Mouse (Mus musculus) frontal cortex, adult 2 months (tissue): ENCODE results near the gene Proser2. TPM values are rescaled to one million over a fixed set of nuclear protein-coding genes. Genes with fewer than 3 reads are reported as not detected.

Source experiments
- DNase-seq, 2 experiments: peaks; one replicate each; pipeline ENCODE4 v3.0.0; 2022; ENCODE audit warnings: low spot score in 1 of 2; ENCODE audit errors: extremely low spot score in 1 of 2
- polyA plus RNA-seq: library from polyadenylated mRNA; depleted of rRNA; stranded (reverse); fragments of >200 nt; gene quantifications from 2 replicates; pipeline ENCODE4 v1.2.3, GENCODE M21; 2012; rRNA removed

Gene Proser2
- polyA plus RNA-seq, 1 experiment: 3.2 TPM

DNA sequence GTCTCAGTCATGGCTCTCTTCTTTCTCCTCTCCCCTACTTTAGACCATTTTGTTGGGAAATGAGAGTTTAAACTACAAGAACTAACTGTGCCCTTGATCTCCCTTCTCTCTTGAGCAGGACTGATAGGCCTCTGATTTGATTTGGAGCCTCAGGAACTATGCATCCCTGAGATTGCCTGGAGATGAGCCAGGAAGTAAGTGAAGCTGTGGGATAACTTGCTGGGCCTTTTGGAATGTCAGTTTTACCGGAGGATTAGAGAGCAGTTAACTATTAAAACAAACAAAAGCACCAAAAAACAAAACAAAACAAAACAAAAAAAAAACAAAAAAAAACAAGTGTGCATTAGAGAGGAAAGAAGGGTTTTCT, 54.5 kb downstream of the Proser2 start:
- no peak for DNase-seq

DNA sequence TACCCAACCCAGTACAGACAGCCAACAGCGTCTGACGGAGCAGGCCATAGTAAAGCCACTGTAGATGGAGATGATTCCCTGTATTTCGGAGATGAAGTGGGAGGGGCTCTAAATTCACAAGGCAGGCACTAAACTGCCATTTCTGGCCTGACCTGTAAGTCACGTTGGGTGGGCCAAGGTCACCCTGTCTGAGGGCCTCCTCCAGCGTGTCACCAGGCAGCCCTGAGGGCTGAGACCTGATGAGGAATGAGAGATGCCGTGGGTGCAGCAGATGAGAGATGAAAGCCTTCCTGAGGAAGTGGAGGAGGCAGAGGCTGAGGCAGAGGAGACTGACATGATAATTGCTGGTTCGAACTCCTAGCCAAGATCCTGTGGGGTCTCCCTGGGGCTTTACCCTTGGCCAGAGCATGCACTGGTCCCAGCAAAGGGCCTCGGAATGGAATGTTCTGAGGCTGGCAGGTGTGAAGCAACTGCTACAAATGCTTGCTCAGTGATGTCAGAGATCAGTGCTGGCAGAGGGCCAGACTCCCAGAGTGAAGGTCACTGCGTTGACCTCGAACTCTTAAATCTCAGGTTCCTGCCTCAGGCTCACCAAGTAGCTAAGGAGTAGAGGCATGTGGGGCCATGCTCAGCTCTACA, 55.0 kb downstream of the Proser2 start:
- no peak for DNase-seq

GRCm38 (mm10) chr2:6072685-6073260, 57.2 kb downstream of the Proser2 start:
- DNase-seq: no peak

DNA sequence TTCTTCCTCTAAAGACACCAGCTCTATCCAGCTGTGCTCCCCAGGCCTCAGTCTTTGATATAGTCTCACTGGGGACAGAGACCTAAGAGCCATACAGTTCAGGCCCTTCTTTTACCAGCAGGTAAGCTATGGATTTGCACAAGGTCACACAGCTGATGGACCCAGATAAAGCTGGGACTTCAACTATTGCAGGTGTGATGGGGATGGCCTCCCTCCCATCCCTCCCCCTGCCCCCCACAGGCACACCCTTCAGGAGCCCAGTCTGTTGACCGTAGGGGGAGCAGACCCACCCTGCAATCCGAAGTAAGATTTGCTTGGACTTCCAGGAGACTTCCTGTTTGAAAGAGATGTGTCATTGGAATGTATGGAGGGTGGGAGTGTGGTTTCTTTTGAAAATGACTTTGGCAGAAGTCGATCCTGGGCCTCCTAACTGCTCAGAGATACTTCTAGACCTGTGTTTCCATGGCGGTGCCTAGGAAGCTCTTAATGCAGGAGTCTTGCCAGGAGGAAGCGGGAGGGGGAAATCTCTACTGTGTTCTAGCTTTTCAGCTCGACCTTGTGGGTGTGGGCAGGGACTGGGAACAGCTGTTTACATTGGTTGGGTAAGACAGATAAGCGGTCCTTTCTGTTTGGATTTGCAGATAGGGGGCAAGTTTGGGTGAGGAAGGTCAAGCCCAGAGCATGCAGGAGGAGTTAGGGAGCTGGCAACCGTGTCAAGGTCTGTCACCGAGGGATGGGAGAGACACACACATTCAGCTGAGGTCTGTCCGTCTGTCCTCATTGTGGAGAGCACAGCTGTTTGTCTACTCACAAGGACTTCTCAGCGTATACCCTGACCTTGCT, 58.2 kb downstream of the Proser2 start:
- DNase-seq: no peak

- DNase-seq: no peak
These were observed 59.1 kb downstream of the Proser2 start for GRCm38 (mm10) chr2:6070925-6071324.

DNA sequence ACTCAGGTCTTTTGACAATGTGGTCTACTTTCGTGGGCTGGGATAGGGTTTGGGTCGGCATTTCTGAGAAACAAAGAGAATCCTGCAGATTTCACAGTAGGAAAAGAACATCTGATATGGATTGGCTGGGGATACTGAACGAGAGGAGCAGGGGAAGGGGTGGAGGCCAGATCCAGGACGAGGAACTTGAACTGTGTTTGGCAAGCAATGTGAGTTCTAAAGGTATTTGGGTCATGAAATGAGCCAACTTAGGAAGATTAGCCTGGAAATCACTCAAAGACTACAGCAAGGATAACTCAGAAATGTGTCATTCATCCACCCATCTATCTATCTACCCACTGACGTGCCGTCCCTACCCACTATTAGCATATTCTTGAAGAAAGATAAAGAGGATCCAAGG, 62.7 kb downstream of the Proser2 start:
- no peak for DNase-seq

DNA sequence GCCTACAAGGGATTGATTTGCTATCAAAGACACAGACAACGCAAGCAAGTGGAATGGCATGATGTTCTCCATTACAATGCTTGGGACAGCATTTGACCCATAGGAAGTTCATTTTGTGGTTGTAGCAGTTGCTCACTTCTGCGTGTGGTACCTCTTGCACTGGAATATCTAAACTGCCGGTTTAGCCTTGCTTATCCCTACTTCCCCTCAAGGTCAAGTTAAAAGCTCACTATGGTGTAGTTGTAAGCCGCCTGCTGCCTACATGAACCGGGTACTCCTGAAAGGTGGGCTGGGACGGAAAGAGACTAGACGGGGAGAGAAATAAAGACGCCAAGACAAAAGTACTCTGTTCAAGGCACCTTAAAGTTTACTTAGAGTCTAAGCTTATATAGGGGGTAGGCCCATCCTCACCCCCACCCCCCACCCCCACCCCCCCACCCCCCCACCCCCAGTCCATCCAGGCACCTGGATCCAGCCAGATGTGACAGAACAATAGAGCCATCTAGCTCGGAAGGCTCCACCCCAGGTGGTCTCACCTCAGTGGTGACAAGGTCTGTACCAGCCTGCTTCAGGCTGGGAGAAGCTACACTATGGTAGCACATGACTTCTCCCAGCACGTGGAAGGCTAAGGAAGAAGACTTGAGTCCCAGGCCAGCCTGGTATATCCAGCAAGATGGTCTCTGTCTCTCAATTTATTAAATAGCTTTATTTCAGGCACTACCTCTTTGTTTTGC, 69.8 kb downstream of the Proser2 start:
- DNase-seq: no peak

- no peak for DNase-seq
These were observed 70.7 kb downstream of the Proser2 start for GRCm38 (mm10) chr2:6059291-6059690.

GRCm38 (mm10) chr2:6056518-6056917, 73.5 kb downstream of the Proser2 start:
- DNase-seq: no peak

DNA sequence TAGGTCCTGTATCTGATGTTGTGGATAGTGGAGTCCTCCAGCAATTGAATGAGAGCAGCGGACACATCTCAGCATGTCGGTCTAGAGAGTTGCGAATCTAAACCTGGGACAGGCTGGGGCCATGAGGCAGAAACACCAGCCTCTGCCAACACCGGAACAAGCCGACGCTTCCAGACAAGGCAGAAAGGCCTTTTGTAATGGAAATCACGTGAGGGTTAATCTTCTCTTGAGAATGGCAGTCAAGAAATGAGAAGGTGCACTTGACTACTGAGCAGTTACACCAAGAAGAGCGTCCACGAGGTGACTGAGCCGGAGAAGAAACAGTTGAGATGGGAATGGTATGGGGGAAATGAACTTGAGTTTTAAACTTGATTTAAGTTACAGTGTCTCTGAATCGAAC, 74.5 kb downstream of the Proser2 start:
- no peak for DNase-seq

DNA sequence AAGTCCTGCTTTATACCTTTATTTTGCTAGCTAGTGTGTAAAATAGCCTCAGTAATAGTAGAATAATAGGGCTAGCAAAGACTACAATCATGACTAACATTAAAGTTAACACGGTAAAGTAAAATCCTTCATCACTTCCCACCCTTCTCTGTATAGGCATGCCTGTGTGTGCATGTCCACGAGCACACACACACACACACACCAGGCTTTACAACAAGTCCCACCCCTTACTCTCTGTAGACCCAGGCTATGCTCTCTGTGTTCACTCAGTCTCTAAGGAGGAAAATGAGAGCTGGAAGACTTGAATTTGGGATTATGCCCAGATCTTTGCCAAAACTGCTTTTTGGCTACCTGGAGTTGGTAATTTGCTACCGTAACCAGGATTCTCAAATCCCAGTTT, 81.0 kb downstream of the Proser2 start:
- DNase-seq: no peak

- DNase-seq: no peak
These were observed 81.4 kb downstream of the Proser2 start for GRCm38 (mm10) chr2:6048570-6048969.

Other genes with a start within 250 kb of the Proser2 start
- gene Sec61a2, start 234.8 kb downstream of the Proser2 start, polyA plus RNA-seq: 169 and 186 TPM in 2 replicates
- gene Dhtkd1, start 187.4 kb downstream of the Proser2 start, polyA plus RNA-seq: 12.7 and 12.8 TPM in 2 replicates
- gene Upf2, start 178.7 kb downstream of the Proser2 start, polyA plus RNA-seq: 22.2 and 22.6 TPM in 2 replicates
- 1.2 and 1.3 TPM in 2 replicates for gene Echdc3, start 82.8 kb upstream of the Proser2 start, polyA plus RNA-seq
- gene Usp6nl, start 192.5 kb upstream of the Proser2 start, polyA plus RNA-seq: 10.3 and 10.9 TPM in 2 replicates